Mouse (Mus musculus): ENCODE measurements around the gene Nudt7. TPM values are rescaled to one million over a fixed set of nuclear protein-coding genes. Genes with fewer than 3 reads are reported as not detected.

Gene Nudt7
- polyA plus RNA-seq, 1 experiment: 1.0 TPM

GRCm38 (mm10) chr8:114105971-114106370 is 27.4 kb upstream of the Nudt7 start:
- TF ChIP-seq CTCF (IDR thresholded peaks at IDR 0.05; ENCODE audit: control insufficient read depth, insufficient read depth, insufficient replicate concordance, low read depth, low read length) (no peak), POLR2A (IDR thresholded peaks at IDR 0.05; ENCODE audit: control insufficient read depth, low read depth, low read length) (no peak)
- Histone ChIP-seq H3K4me3 (ENCODE audit: control insufficient read depth, low read depth, low read length) (no peak overlapping the region), H3K27ac (ENCODE audit: control insufficient read depth, insufficient read depth, low read depth, low read length) (no peak overlapping the region), H3K36me3 (ENCODE audit: control insufficient read depth, insufficient read depth, low read length) (no peaks in the 10 kb centered on the region), H3K4me1 (ENCODE audit: control insufficient read depth, insufficient read depth, low read length) (no peaks in the 10 kb centered on the region), H3K27me3 (ENCODE audit: control insufficient read depth, insufficient read depth, low read length) (no peaks in the 10 kb centered on the region)

GRCm38 (mm10) chr8:114109365-114110140 is 23.8 kb upstream of the Nudt7 start:
- H3K27ac ChIP-seq (ENCODE audit: control insufficient read depth, insufficient read depth, low read depth, low read length): no peak overlapping the region
- no peaks in the 10 kb centered on the region for H3K27me3 ChIP-seq (ENCODE audit: control insufficient read depth, insufficient read depth, low read length)

GRCm38 (mm10) chr8:114115076-114115475 is 18.3 kb upstream of the Nudt7 start:
- Histone ChIP-seq H3K4me1 (ENCODE audit: control insufficient read depth, insufficient read depth, low read length) (no peaks in the 10 kb centered on the region), H3K27ac (ENCODE audit: control insufficient read depth, insufficient read depth, low read depth, low read length) (no peak overlapping the region), H3K4me3 (ENCODE audit: control insufficient read depth, low read depth, low read length) (no peak overlapping the region), H3K27me3 (ENCODE audit: control insufficient read depth, insufficient read depth, low read length) (no peaks in the 10 kb centered on the region), H3K36me3 (ENCODE audit: control insufficient read depth, insufficient read depth, low read length) (no peaks in the 10 kb centered on the region)
- TF ChIP-seq POLR2A (IDR thresholded peaks at IDR 0.05; ENCODE audit: control insufficient read depth, low read depth, low read length) (no peak), CTCF (IDR thresholded peaks at IDR 0.05; ENCODE audit: control insufficient read depth, insufficient read depth, insufficient replicate concordance, low read depth, low read length) (no peak)

More at GRCm38 (mm10) chr8:114109365-114110140, 23.8 kb upstream of the Nudt7 start:
- no peak for TF ChIP-seq CTCF (IDR thresholded peaks at IDR 0.05; ENCODE audit: control insufficient read depth, insufficient read depth, insufficient replicate concordance, low read depth, low read length)
- no peak for TF ChIP-seq POLR2A (IDR thresholded peaks at IDR 0.05; ENCODE audit: control insufficient read depth, low read depth, low read length)
- H3K4me3 ChIP-seq (ENCODE audit: control insufficient read depth, low read depth, low read length): no peak overlapping the region
- H3K4me1 ChIP-seq (ENCODE audit: control insufficient read depth, insufficient read depth, low read length): no peaks in the 10 kb centered on the region
- no peaks in the 10 kb centered on the region for H3K36me3 ChIP-seq (ENCODE audit: control insufficient read depth, insufficient read depth, low read length)

GRCm38 (mm10) chr8:114116049-114116448 is 17.3 kb upstream of the Nudt7 start:
- Histone ChIP-seq H3K27me3 (ENCODE audit: control insufficient read depth, insufficient read depth, low read length) (no peaks in the 10 kb centered on the region), H3K4me3 (ENCODE audit: control insufficient read depth, low read depth, low read length) (no peak overlapping the region), H3K4me1 (ENCODE audit: control insufficient read depth, insufficient read depth, low read length) (no peaks in the 10 kb centered on the region), H3K27ac (ENCODE audit: control insufficient read depth, insufficient read depth, low read depth, low read length) (no peak overlapping the region), H3K36me3 (ENCODE audit: control insufficient read depth, insufficient read depth, low read length) (no peaks in the 10 kb centered on the region)
- no peak for TF ChIP-seq POLR2A (IDR thresholded peaks at IDR 0.05; ENCODE audit: control insufficient read depth, low read depth, low read length)
- TF ChIP-seq CTCF (IDR thresholded peaks at IDR 0.05; ENCODE audit: control insufficient read depth, insufficient read depth, insufficient replicate concordance, low read depth, low read length): no peak

- TF ChIP-seq CTCF (IDR thresholded peaks at IDR 0.05; ENCODE audit: control insufficient read depth, insufficient read depth, insufficient replicate concordance, low read depth, low read length): no peak
- TF ChIP-seq POLR2A (IDR thresholded peaks at IDR 0.05; ENCODE audit: control insufficient read depth, low read depth, low read length): no peak
- H3K4me3 ChIP-seq (ENCODE audit: control insufficient read depth, low read depth, low read length): no peak overlapping the region
- no peaks in the 10 kb centered on the region for H3K4me1 ChIP-seq (ENCODE audit: control insufficient read depth, insufficient read depth, low read length)
- no peaks in the 10 kb centered on the region for H3K27me3 ChIP-seq (ENCODE audit: control insufficient read depth, insufficient read depth, low read length)
- H3K36me3 ChIP-seq (ENCODE audit: control insufficient read depth, insufficient read depth, low read length): no peaks in the 10 kb centered on the region
- no peak overlapping the region for H3K27ac ChIP-seq (ENCODE audit: control insufficient read depth, insufficient read depth, low read depth, low read length)
These were observed 15.9 kb upstream of the Nudt7 start for GRCm38 (mm10) chr8:114117439-114117838.

- H3K27me3 ChIP-seq (ENCODE audit: control insufficient read depth, insufficient read depth, low read length): no peaks in the 10 kb centered on the region
- H3K4me1 ChIP-seq (ENCODE audit: control insufficient read depth, insufficient read depth, low read length): no peaks in the 10 kb centered on the region
- no peak overlapping the region for H3K27ac ChIP-seq (ENCODE audit: control insufficient read depth, insufficient read depth, low read depth, low read length)
- H3K36me3 ChIP-seq (ENCODE audit: control insufficient read depth, insufficient read depth, low read length): no peaks in the 10 kb centered on the region
- TF ChIP-seq CTCF (IDR thresholded peaks at IDR 0.05; ENCODE audit: control insufficient read depth, insufficient read depth, insufficient replicate concordance, low read depth, low read length): no peak
- no peak for TF ChIP-seq POLR2A (IDR thresholded peaks at IDR 0.05; ENCODE audit: control insufficient read depth, low read depth, low read length)
- H3K4me3 ChIP-seq (ENCODE audit: control insufficient read depth, low read depth, low read length): no peak overlapping the region
These were observed 11.6 kb upstream of the Nudt7 start for GRCm38 (mm10) chr8:114121781-114122180.

- Histone ChIP-seq H3K27me3 (ENCODE audit: control insufficient read depth, insufficient read depth, low read length) (no peaks in the 10 kb centered on the region), H3K4me3 (ENCODE audit: control insufficient read depth, low read depth, low read length) (no peak overlapping the region), H3K36me3 (ENCODE audit: control insufficient read depth, insufficient read depth, low read length) (no peaks in the 10 kb centered on the region), H3K4me1 (ENCODE audit: control insufficient read depth, insufficient read depth, low read length) (no peaks in the 10 kb centered on the region), H3K27ac (ENCODE audit: control insufficient read depth, insufficient read depth, low read depth, low read length) (no peak overlapping the region)
- TF ChIP-seq CTCF (IDR thresholded peaks at IDR 0.05; ENCODE audit: control insufficient read depth, insufficient read depth, insufficient replicate concordance, low read depth, low read length) (no peak), POLR2A (IDR thresholded peaks at IDR 0.05; ENCODE audit: control insufficient read depth, low read depth, low read length) (no peak)
These were observed 9.7 kb upstream of the Nudt7 start for GRCm38 (mm10) chr8:114123611-114124010.
